Mouse (Mus musculus) hindbrain, embryonic 12.5 days (tissue): ENCODE measurements around the gene Gm5458. TPM values are rescaled to one million over a fixed set of nuclear protein-coding genes. Genes with fewer than 3 reads are reported as not detected.
"Not testable (repeated sequence)": the region's sequence is repeated elsewhere in the genome, so short reads cannot be mapped to it uniquely, and the experiment has no call there.

Experiments used
- ATAC-seq: fragments of 200-750 bp; cut with Nextera tagmentation; 2 replicates; pipeline ENCODE4 v1.8.0; 2017; ENCODE audit warnings: moderate TSS enrichment; ENCODE audit not compliant: low FRiP score
- H3K27ac ChIP-seq: fragments of 300-500 bp; sonication (generic); 2 replicates; pipeline ENCODE4 v1.5.1; 2016; ENCODE audit warnings: mild to moderate bottlenecking
- H3K27me3 ChIP-seq: fragments of 300-500 bp; sonication (generic); 2 replicates; pipeline ENCODE4 v1.6.1; 2016; ENCODE audit warnings: mild to moderate bottlenecking
- H3K36me3 ChIP-seq: fragments of 300-500 bp; sonication (generic); 2 replicates; pipeline ENCODE4 v1.6.1; 2016; ENCODE audit warnings: mild to moderate bottlenecking
- H3K4me1 ChIP-seq: fragments of 300-500 bp; sonication (generic); 2 replicates; pipeline ENCODE4 v1.6.1; 2016
- H3K4me2 ChIP-seq: fragments of 300-500 bp; sonication (generic); replicated peaks from 2 replicates; pipeline ENCODE4 v1.6.1; 2016; ENCODE audit warnings: mild to moderate bottlenecking
- H3K4me3 ChIP-seq: fragments of 300-500 bp; sonication (generic); 2 replicates; pipeline ENCODE4 v1.5.1; 2016; ENCODE audit warnings: mild to moderate bottlenecking
- H3K9ac ChIP-seq: fragments of 300-500 bp; sonication (generic); 2 replicates; pipeline ENCODE4 v1.6.1; 2016; ENCODE audit warnings: mild to moderate bottlenecking, moderate library complexity
- H3K9me3 ChIP-seq: fragments of 300-500 bp; sonication (generic); replicated peaks from 2 replicates; pipeline ENCODE4 v1.6.1; 2016; ENCODE audit warnings: mild to moderate bottlenecking
- WGBS: fragments of 180-500 bp; shearing (Covaris S2); methylation state at CpG from one replicate; pipeline ENCODE4 v1.1.7; 2016; 5-methylcytosine and 5-hydroxymethylcytosine counted together
- polyA plus RNA-seq: library from polyadenylated mRNA; unstranded; fragments of >200 nt; fragmentation: Nextera tagmentation; extraction: Ambion mirVana; gene quantifications from 2 replicates; pipeline ENCODE4 v1.2.1, GENCODE M21; 2016

Gm5458 gene
- not detected in 2 replicates for polyA plus RNA-seq

DNA sequence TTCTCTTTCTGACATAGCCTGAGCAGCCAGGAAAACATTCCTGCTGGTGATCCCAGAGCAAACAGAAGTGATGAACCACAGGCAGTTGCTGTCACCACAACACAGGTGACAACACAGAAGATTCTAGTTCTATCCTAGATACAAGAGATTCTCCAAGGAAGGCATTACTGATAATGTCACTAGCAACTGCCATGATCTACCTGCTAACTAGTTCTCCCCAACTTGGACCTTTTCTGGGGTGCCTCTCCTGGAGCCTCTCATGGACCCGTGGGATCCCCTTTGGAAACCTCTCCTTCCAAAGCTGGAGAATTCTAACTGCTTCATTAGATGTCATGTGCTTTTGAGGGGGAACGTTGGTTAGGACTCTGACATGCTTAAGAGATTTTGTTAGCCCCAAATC is at the start of gene Gm5458:
Gm5458 (minus strand) TSS at position 101 of the 400 bp plus-strand sequence.
- not testable (repeated sequence) for ATAC-seq, H3K4me3 ChIP-seq, H3K9me3 ChIP-seq, H3K27me3 ChIP-seq, H3K36me3 ChIP-seq, H3K4me1 ChIP-seq, H3K9ac ChIP-seq, H3K27ac ChIP-seq, H3K4me2 ChIP-seq
- WGBS = 88% methylated on average over 2 of the region's 2 CpGs

DNA sequence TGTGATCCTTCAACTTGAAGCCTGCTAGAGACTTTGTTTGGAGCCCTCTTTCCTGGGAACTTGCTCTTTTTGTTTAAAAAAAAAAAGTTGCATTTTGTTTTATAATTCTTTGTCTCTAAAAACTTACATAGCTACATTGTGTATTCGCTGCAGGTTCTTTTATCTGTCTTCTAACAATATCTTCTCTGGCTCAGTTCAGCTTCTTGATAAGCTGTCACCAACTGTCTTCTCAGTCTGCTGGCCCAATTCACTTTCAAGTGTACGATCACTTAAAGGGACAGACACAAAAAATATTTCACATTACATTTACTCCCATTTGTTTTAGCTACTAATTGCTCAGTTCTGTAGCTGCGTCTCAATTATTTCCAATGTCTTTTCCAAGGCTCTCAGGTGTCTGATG is 43.9 kb upstream of the Gm5458 start:
- Histone ChIP-seq H3K4me3 (no peak overlapping the region), H3K9me3 (no peaks in the 10 kb centered on the region), H3K36me3 (no peaks in the 10 kb centered on the region), H3K27ac (no peak overlapping the region), H3K4me1 (no peaks in the 10 kb centered on the region), H3K9ac (no peak overlapping the region), H3K27me3 (no peaks in the 10 kb centered on the region), H3K4me2 (no peak overlapping the region)
- WGBS = 89% methylated on average over 3 of the region's 3 CpGs
- no peak for ATAC-seq

GRCm38 (mm10) chr14:19584804-19585667 is 17.3 kb downstream of the Gm5458 start, which contains the start of gene Gm2237:
Gm2237 (minus strand) TSS chr14:19585135.
- WGBS = 0% methylated on average over 26 of the region's 62 CpGs

GRCm38 (mm10) chr14:19549863-19550262 is 52.5 kb downstream of the Gm5458 start, which contains the start of gene Gm2244:
Gm2244 (minus strand) TSS chr14:19549963.
- not testable (repeated sequence) for H3K36me3 ChIP-seq, H3K27ac ChIP-seq, H3K4me2 ChIP-seq, H3K4me3 ChIP-seq, H3K27me3 ChIP-seq, H3K9ac ChIP-seq, H3K4me1 ChIP-seq, H3K9me3 ChIP-seq, ATAC-seq
- WGBS = 95% methylated on average over 1 of the region's 3 CpGs

More at GRCm38 (mm10) chr14:19584804-19585667, 17.3 kb downstream of the Gm5458 start, which contains the start of gene Gm2237:
- H3K36me3 ChIP-seq, H3K4me1 ChIP-seq, H3K9me3 ChIP-seq, ATAC-seq, H3K27me3 ChIP-seq: not testable (repeated sequence)
- peak within 1 kb of the TSS; percentile 51 for H3K4me2 ChIP-seq
- H3K9ac ChIP-seq = peak within 1 kb of the TSS; percentile 68
- H3K27ac ChIP-seq = peak within 1 kb of the TSS; percentile 64; the same call in 1 of the 2 replicates
- H3K4me3 ChIP-seq = peak within 1 kb of the TSS; percentile 52

Other genes starting within 250 kb of the Gm5458 start
- gene Gm21738, start 183.7 kb downstream of the Gm5458 start, polyA plus RNA-seq = 2.8 and 2.9 TPM in 2 replicates
- gene Gm2244, start 52.6 kb downstream of the Gm5458 start, polyA plus RNA-seq = 0.18 and 0.25 TPM in 2 replicates
- gene Gm2237, start 17.4 kb downstream of the Gm5458 start, polyA plus RNA-seq = 3.9 and 4.3 TPM in 2 replicates
- 68.8 and 78.8 TPM in 2 replicates for gene Nid2, start 148.7 kb upstream of the Gm5458 start, polyA plus RNA-seq
- 224 and 235 TPM in 2 replicates for gene Rtraf, start 221.2 kb upstream of the Gm5458 start, polyA plus RNA-seq